Mouse (Mus musculus) heart, embryonic 16.5 days (tissue): ENCODE data around the gene Slc2a5. TPM values are rescaled to one million over a fixed set of nuclear protein-coding genes. Genes with fewer than 3 reads are reported as not detected.

Source experiments
- ATAC-seq: fragments of 200-750 bp; cut with Nextera tagmentation; replicated peaks from 2 replicates; pipeline ENCODE4 v1.8.0; 2017; ENCODE audit warnings: moderate number of reproducible peaks; ENCODE audit not compliant: insufficient read depth, low FRiP score; ENCODE audit errors: extremely low read depth
- H3K27ac ChIP-seq: fragments of 300-500 bp; sonication (generic); 2 replicates; pipeline ENCODE4 v1.5.1; 2014; ENCODE audit warnings: mild to moderate bottlenecking, low read length, control low read depth, moderate library complexity
- H3K27me3 ChIP-seq: fragments of 300-500 bp; sonication (generic); 2 replicates; pipeline ENCODE4 v1.6.1; 2014; ENCODE audit warnings: low read length, mixed read lengths; ENCODE audit not compliant: control insufficient read depth, insufficient read depth
- H3K36me3 ChIP-seq: fragments of 300-500 bp; sonication (generic); 2 replicates; pipeline ENCODE4 v1.6.1; 2014; ENCODE audit not compliant: control insufficient read depth, insufficient read depth
- H3K4me1 ChIP-seq: fragments of 300-500 bp; sonication (generic); 2 replicates; pipeline ENCODE4 v1.6.1; 2014; ENCODE audit warnings: low read length, mixed read lengths; ENCODE audit not compliant: control insufficient read depth, insufficient read depth
- H3K4me2 ChIP-seq: fragments of 300-500 bp; sonication (generic); 2 replicates; pipeline ENCODE4 v1.6.1; 2014; ENCODE audit warnings: low read depth, mild to moderate bottlenecking, control low read depth, low read length
- H3K4me3 ChIP-seq: fragments of 300-500 bp; sonication (generic); 2 replicates; pipeline ENCODE4 v1.5.1; 2014; ENCODE audit warnings: mild to moderate bottlenecking, control low read depth, low read length
- H3K9ac ChIP-seq: fragments of 300-500 bp; sonication (generic); 2 replicates; pipeline ENCODE4 v1.6.1; 2014; ENCODE audit warnings: low read length, control low read depth
- H3K9me3 ChIP-seq: fragments of 300-500 bp; sonication (generic); replicated peaks from 2 replicates; pipeline ENCODE4 v1.6.1; 2016; ENCODE audit warnings: low read length; ENCODE audit not compliant: control insufficient read depth
- WGBS: fragments of 180-500 bp; shearing (Covaris S2); extraction: QIAGEN DNeasy Blood & Tissue Kit; methylation state at CpG from one replicate; pipeline ENCODE4 v1.1.7; 2014; 5-methylcytosine and 5-hydroxymethylcytosine counted together
- polyA plus RNA-seq: library from polyadenylated mRNA; unstranded; fragments of >200 nt; fragmentation: Nextera tagmentation; extraction: Ambion mirVana; gene quantifications from 2 replicates; pipeline ENCODE4 v1.2.1, GENCODE M21; 2015

The Slc2a5 gene
- polyA plus RNA-seq, 1 experiment from 2014 or later: 0.77 TPM

GRCm38 (mm10) chr4:150162561-150163169 lies 43.6 kb downstream of the Slc2a5 start:
- Histone ChIP-seq H3K4me3 (no peak overlapping the region), H3K36me3 (no peaks in the 10 kb centered on the region), H3K4me1 (no peaks in the 10 kb centered on the region), H3K9ac (no peak overlapping the region), H3K4me2 (no peak overlapping the region), H3K27ac (no peak overlapping the region), H3K27me3 (no peaks in the 10 kb centered on the region), H3K9me3 (peaks cover 7% of the 10 kb centered on the region)
- WGBS: 69% methylated on average over 13 of the region's 13 CpGs
- no peak for ATAC-seq

- H3K9me3 ChIP-seq: peaks cover 7% of the 10 kb centered on the region
- H3K9ac ChIP-seq: no peak overlapping the region
- no peaks in the 10 kb centered on the region for H3K4me1 ChIP-seq
- WGBS: 34% methylated on average over 13 of the region's 13 CpGs
- no peak overlapping the region for H3K27ac ChIP-seq
- H3K4me2 ChIP-seq: 0 out of 2 replicates have a peak overlapping the region, but pooled peaks have one; percentile 5
- no peaks in the 10 kb centered on the region for H3K36me3 ChIP-seq
- no peak overlapping the region for H3K4me3 ChIP-seq
- no peak for ATAC-seq
- no peaks in the 10 kb centered on the region for H3K27me3 ChIP-seq
These were observed 45.8 kb downstream of the Slc2a5 start for GRCm38 (mm10) chr4:150164875-150165274.

- Histone ChIP-seq H3K4me1 (no peaks in the 10 kb centered on the region), H3K27ac (no peak overlapping the region), H3K4me2 (no peak overlapping the region), H3K27me3 (no peaks in the 10 kb centered on the region), H3K4me3 (no peak overlapping the region), H3K36me3 (no peaks in the 10 kb centered on the region), H3K9me3 (peaks cover 3% of the 10 kb centered on the region), H3K9ac (no peak overlapping the region)
- 65% methylated on average over 10 of the region's 10 CpGs for WGBS
- no peak for ATAC-seq
These were observed 49.3 kb downstream of the Slc2a5 start for GRCm38 (mm10) chr4:150168406-150168805.

- H3K27ac ChIP-seq: no peak overlapping the region
- no peaks in the 10 kb centered on the region for H3K27me3 ChIP-seq
- no peak overlapping the region for H3K9ac ChIP-seq
- H3K4me3 ChIP-seq: no peak overlapping the region
- 68% methylated on average over 8 of the region's 8 CpGs for WGBS
- H3K4me1 ChIP-seq: no peaks in the 10 kb centered on the region
- no peaks in the 10 kb centered on the region for H3K36me3 ChIP-seq
- ATAC-seq: no peak
- no peaks in the 10 kb centered on the region for H3K9me3 ChIP-seq
- H3K4me2 ChIP-seq: no peak overlapping the region
These were observed 53.0 kb downstream of the Slc2a5 start for GRCm38 (mm10) chr4:150172107-150172506.

GRCm38 (mm10) chr4:150173281-150173680 lies 54.2 kb downstream of the Slc2a5 start:
- Histone ChIP-seq H3K27ac (no peak overlapping the region), H3K4me1 (no peaks in the 10 kb centered on the region), H3K9ac (no peak overlapping the region), H3K4me3 (no peak overlapping the region), H3K27me3 (no peaks in the 10 kb centered on the region), H3K4me2 (no peak overlapping the region), H3K9me3 (no peaks in the 10 kb centered on the region), H3K36me3 (no peaks in the 10 kb centered on the region)
- no peak for ATAC-seq
- 51% methylated on average over 10 of the region's 10 CpGs for WGBS

GRCm38 (mm10) chr4:150174027-150174426 lies 54.9 kb downstream of the Slc2a5 start:
- Histone ChIP-seq H3K27ac (no peak overlapping the region), H3K9ac (no peak overlapping the region), H3K4me3 (no peak overlapping the region), H3K4me2 (no peak overlapping the region), H3K9me3 (no peaks in the 10 kb centered on the region), H3K4me1 (peaks cover 4% of the 10 kb centered on the region; the same call in 1 of the 2 replicates), H3K36me3 (no peaks in the 10 kb centered on the region), H3K27me3 (no peaks in the 10 kb centered on the region)
- ATAC-seq: no peak
- 90% methylated on average over 14 of the region's 14 CpGs for WGBS

- no peak overlapping the region for H3K4me3 ChIP-seq
- no peaks in the 10 kb centered on the region for H3K9me3 ChIP-seq
- no peak overlapping the region for H3K27ac ChIP-seq
- H3K4me1 ChIP-seq: peaks cover 4% of the 10 kb centered on the region; the same call in 1 of the 2 replicates
- WGBS: 3% methylated on average over 7 of the region's 7 CpGs
- no peak overlapping the region for H3K9ac ChIP-seq
- H3K36me3 ChIP-seq: no peaks in the 10 kb centered on the region
- H3K27me3 ChIP-seq: no peaks in the 10 kb centered on the region
- peak; percentile 55; the same call in 1 of the 2 replicates for ATAC-seq
- peak overlapping the region; percentile 31 for H3K4me2 ChIP-seq
These were observed 57.5 kb downstream of the Slc2a5 start for GRCm38 (mm10) chr4:150176535-150176934.

GRCm38 (mm10) chr4:150177122-150177521 lies 58.0 kb downstream of the Slc2a5 start:
- WGBS: 74% methylated on average over 8 of the region's 8 CpGs

GRCm38 (mm10) chr4:150178131-150178530 lies 59.0 kb downstream of the Slc2a5 start:
- Histone ChIP-seq H3K4me2 (no peak overlapping the region), H3K27me3 (no peaks in the 10 kb centered on the region), H3K4me3 (no peak overlapping the region), H3K36me3 (no peaks in the 10 kb centered on the region), H3K27ac (no peak overlapping the region), H3K9ac (no peak overlapping the region), H3K4me1 (peaks cover 4% of the 10 kb centered on the region; the same call in 1 of the 2 replicates), H3K9me3 (no peaks in the 10 kb centered on the region)
- 58% methylated on average over 4 of the region's 4 CpGs for WGBS
- ATAC-seq: no peak

More at GRCm38 (mm10) chr4:150177122-150177521, 58.0 kb downstream of the Slc2a5 start:
- Histone ChIP-seq H3K4me2 (no peak overlapping the region), H3K9ac (no peak overlapping the region), H3K4me3 (no peak overlapping the region), H3K27me3 (no peaks in the 10 kb centered on the region), H3K9me3 (no peaks in the 10 kb centered on the region), H3K27ac (no peak overlapping the region), H3K36me3 (no peaks in the 10 kb centered on the region), H3K4me1 (peaks cover 4% of the 10 kb centered on the region; the same call in 1 of the 2 replicates)
- no peak for ATAC-seq
